Mouse (Mus musculus) bone marrow, adult 2 months (tissue): Measurements from ENCODE around the gene Gpr179.

Experiments
- CTCF ChIP-seq: fragments of 200-500 bp; IDR thresholded peaks from 2 replicates; pipeline ENCODE4 v1.5.1; 2011; ENCODE audit warnings: low read length, control low read depth; ENCODE audit not compliant: control insufficient read depth, insufficient read depth
- POLR2A ChIP-seq: fragments of 200-500 bp; IDR thresholded peaks from 2 replicates; pipeline ENCODE4 v1.6.1; 2011; ENCODE audit warnings: low read depth, mild to moderate bottlenecking, control low read depth, low read length, borderline replicate concordance; ENCODE audit not compliant: control insufficient read depth

DNA sequence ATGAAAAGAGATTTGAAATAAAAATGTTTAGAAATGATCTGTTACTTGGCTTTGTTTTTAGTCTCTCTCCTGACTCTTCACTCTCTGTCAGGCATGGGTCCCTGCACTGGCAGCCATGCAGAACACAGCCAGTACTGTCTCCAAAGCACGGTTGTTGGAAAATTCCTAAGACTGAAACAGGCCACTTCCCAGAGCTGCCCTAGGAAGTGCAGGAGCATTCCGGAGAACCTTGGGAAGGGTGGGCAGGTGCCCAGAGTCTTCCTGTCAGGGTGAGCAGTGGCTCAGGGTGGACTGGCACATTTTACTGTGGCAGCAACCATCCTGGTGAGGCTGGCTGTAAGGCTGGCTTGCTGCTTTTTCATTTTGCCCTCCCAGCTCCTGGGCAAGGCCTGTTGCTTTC lies 46.6 kb upstream of the Gpr179 start:
- no peak for TF ChIP-seq CTCF
- TF ChIP-seq POLR2A: no peak
